ENCODE assay signal across 14 mouse cellular contexts in the genomic region with DNA sequence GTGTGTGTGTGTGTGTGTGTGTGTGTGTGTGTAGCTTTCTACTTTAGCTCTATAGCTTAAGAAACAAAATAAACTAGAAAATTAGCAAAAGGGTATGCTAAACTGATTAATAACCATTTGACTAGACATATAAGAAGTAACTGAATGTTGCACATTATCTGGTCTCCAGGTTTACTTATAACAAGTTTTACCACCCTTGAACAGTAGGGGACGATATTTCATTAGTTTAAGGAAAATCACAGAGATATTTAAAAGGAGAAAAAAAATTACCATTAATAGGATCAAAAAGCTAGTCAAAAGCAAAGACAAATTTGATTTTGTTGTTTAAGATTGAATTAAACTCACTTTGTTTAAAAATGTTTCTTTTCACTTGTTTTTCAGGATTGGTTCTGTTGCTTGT.
DNase-seq lines count a peak whose midpoint lies in the region; ATAC-seq and TF ChIP-seq lines count a peak whose summit lies in the region.
"Had no signal": no experiment of that assay in that cellular context is flagged by ENCODE, and none has a peak within 500 bp of the region (broad histone marks: within the 10 kb centered on the region; RNA-seq: fewer than 3 reads in every experiment).

No protein-coding gene starts in this region.

- H3K4me2 ChIP-seq in forebrain, embryonic 13.5 days = no peak overlapping the region
- H3K4me2 ChIP-seq in limb, embryonic 14.5 days (replicated peaks; ENCODE audit: low read depth, low read length, severe bottlenecking) = no peak overlapping the region
- H3K4me2 ChIP-seq: forebrain, embryonic 12.5 days; limb, embryonic 15.5 days; midbrain, embryonic 15.5 days had no signal

- H3K4me3 ChIP-seq in forebrain, embryonic 13.5 days = no peak overlapping the region
- no peak overlapping the region for H3K4me3 ChIP-seq in forebrain, embryonic 10.5 days
- no peak overlapping the region for H3K4me3 ChIP-seq in limb, embryonic 14.5 days (replicated peaks; ENCODE audit: low read length)
- H3K4me3 ChIP-seq in limb, embryonic 10.5 days = no peak overlapping the region
- H3K4me3 ChIP-seq: forebrain, embryonic 12.5 days; limb, embryonic 15.5 days; midbrain, embryonic 15.5 days had no signal

- TF ChIP-seq POLR2A in limb, embryonic 14.5 days (IDR thresholded peaks at IDR 0.05; ENCODE audit: borderline replicate concordance, extremely low read depth, insufficient read depth, insufficient read length) = no peak

- 0 out of 2 replicates have a peak, but pooled peaks have one; percentile 10 for ATAC-seq in forebrain, embryonic 13.5 days
- no peak for ATAC-seq in limb, embryonic 14.5 days (ENCODE audit: low FRiP score, low read depth)
- ATAC-seq: midbrain, embryonic 15.5 days had no signal

- intact Hi-C loops in heart, postnatal 36 days (cut with DNase I) = loop anchor here (2.0 kb wide), 1 partner anchor 1262 kb away; no protein-coding TSS in a partner anchor

- WGBS in forebrain, embryonic 13.5 days = 7% methylated on average over 1 of the region's 1 CpGs
- 13% methylated on average over 1 of the region's 1 CpGs for WGBS in forebrain, embryonic 10.5 days
- WGBS in limb, embryonic 14.5 days = 16% methylated on average over 1 of the region's 1 CpGs
- 14% methylated on average over 1 of the region's 1 CpGs for WGBS in limb, embryonic 10.5 days

- no peak overlapping the region for H3K9ac ChIP-seq in forebrain, embryonic 13.5 days
- no peak overlapping the region for H3K9ac ChIP-seq in limb, embryonic 14.5 days (ENCODE audit: low read depth, low read length, severe bottlenecking)
- H3K9ac ChIP-seq: forebrain, embryonic 12.5 days; limb, embryonic 15.5 days; midbrain, embryonic 15.5 days had no signal

- no peaks in the 10 kb centered on the region for H3K27me3 ChIP-seq in forebrain, embryonic 13.5 days
- no peaks in the 10 kb centered on the region for H3K27me3 ChIP-seq in forebrain, embryonic 10.5 days (ENCODE audit: poor library complexity, severe bottlenecking)
- H3K27me3 ChIP-seq in limb, embryonic 14.5 days (ENCODE audit: control insufficient read depth, insufficient read depth, low read length) = no peaks in the 10 kb centered on the region
- no peaks in the 10 kb centered on the region for H3K27me3 ChIP-seq in limb, embryonic 10.5 days (ENCODE audit: low read depth, poor library complexity, severe bottlenecking)
- H3K27me3 ChIP-seq: forebrain, embryonic 12.5 days; limb, embryonic 15.5 days had no signal

- H3K27ac ChIP-seq in forebrain, embryonic 13.5 days = no peak overlapping the region
- H3K27ac ChIP-seq in forebrain, embryonic 10.5 days = no peak overlapping the region
- H3K27ac ChIP-seq in limb, embryonic 14.5 days (replicated peaks; ENCODE audit: low read depth, low read length) = no peak overlapping the region
- H3K27ac ChIP-seq in limb, embryonic 10.5 days = no peak overlapping the region
- H3K27ac ChIP-seq: forebrain, embryonic 12.5 days; limb, embryonic 15.5 days; midbrain, embryonic 15.5 days had no signal

- no peaks in the 10 kb centered on the region for H3K36me3 ChIP-seq in forebrain, embryonic 13.5 days (ENCODE audit: poor library complexity, severe bottlenecking)
- no peaks in the 10 kb centered on the region for H3K36me3 ChIP-seq in forebrain, embryonic 10.5 days (replicated peaks)
- no peaks in the 10 kb centered on the region for H3K36me3 ChIP-seq in limb, embryonic 14.5 days (ENCODE audit: control insufficient read depth, insufficient read depth, low read length)
- no peaks in the 10 kb centered on the region for H3K36me3 ChIP-seq in limb, embryonic 10.5 days
- H3K36me3 ChIP-seq: forebrain, embryonic 12.5 days; limb, embryonic 15.5 days; midbrain, embryonic 15.5 days had no signal

- no peak for DNase-seq in forebrain, embryonic 10.5 days (ENCODE audit: extremely low spot score, low spot score)
- DNase-seq in limb, embryonic 14.5 days (ENCODE audit: low spot score) = peak; percentile 56
- DNase-seq in limb, embryonic 10.5 days (ENCODE audit: low spot score) = no peak
- peak; percentile 70 for DNase-seq in NIH3T3 (ENCODE audit: low read depth)
- DNase-seq in mesoderm, embryonic 11.5 days (ENCODE audit: low read depth, low spot score) = peak; percentile 20
- DNase-seq in cerebellum, postnatal 36 days = no peak
- DNase-seq in heart, postnatal 36 days = no peak
- DNase-seq: cerebellum, adult 9-10 months; heart, adult 18-20 months; thymus, postnatal 4 days had no signal

- H3K9me3 ChIP-seq in forebrain, embryonic 13.5 days (replicated peaks) = no peaks in the 10 kb centered on the region
- no peaks in the 10 kb centered on the region for H3K9me3 ChIP-seq in forebrain, embryonic 10.5 days
- H3K9me3 ChIP-seq in limb, embryonic 14.5 days (ENCODE audit: control insufficient read depth, low read length) = no peaks in the 10 kb centered on the region
- no peaks in the 10 kb centered on the region for H3K9me3 ChIP-seq in limb, embryonic 10.5 days (replicated peaks)
- H3K9me3 ChIP-seq: forebrain, embryonic 12.5 days; limb, embryonic 15.5 days; midbrain, embryonic 15.5 days had no signal

- no peaks in the 10 kb centered on the region for H3K4me1 ChIP-seq in forebrain, embryonic 13.5 days
- H3K4me1 ChIP-seq in forebrain, embryonic 10.5 days = no peaks in the 10 kb centered on the region
- H3K4me1 ChIP-seq in limb, embryonic 14.5 days (ENCODE audit: control insufficient read depth, insufficient read depth, low read length) = no peaks in the 10 kb centered on the region
- no peaks in the 10 kb centered on the region for H3K4me1 ChIP-seq in limb, embryonic 10.5 days
- H3K4me1 ChIP-seq: forebrain, embryonic 12.5 days; limb, embryonic 15.5 days; midbrain, embryonic 15.5 days had no signal

Comparison
In these comparisons a context has a peak if more than half of its experiments do, and no peak if none do; other contexts are left out.
1. DNase-seq: peak in limb, embryonic 14.5 days (single experiment), NIH3T3 (single experiment) and mesoderm, embryonic 11.5 days (single experiment); none in forebrain, embryonic 10.5 days (single experiment), limb, embryonic 10.5 days (single experiment), cerebellum, postnatal 36 days (0 of 2) and heart, postnatal 36 days (0 of 2).